Mouse (Mus musculus) MEL (cell line): Measurements from ENCODE around the gene Timmdc1. TPM values are rescaled to one million over a fixed set of nuclear protein-coding genes. Genes with fewer than 3 reads are reported as not detected.

Source experiments
- DNase-seq: peaks from one replicate; pipeline ENCODE4 v3.0.0; 2011; ENCODE audit warnings: low read depth, low spot score
- H3K27ac ChIP-seq: 2 replicates; pipeline ENCODE4 v1.5.1; 2012; ENCODE audit warnings: low read depth, mild to moderate bottlenecking, control low read depth, low read length, moderate library complexity; ENCODE audit not compliant: control insufficient read depth
- H3K27me3 ChIP-seq, 2 experiments: fragments of 150-350 bp in 1 of 2; sonication (generic) in 1 of 2; 2 replicates each; pipeline ENCODE4 v1.6.1; 2012; ENCODE audit warnings: low read length in 2 of 2, mild to moderate bottlenecking in 2 of 2, improper control_type of control experiment in 1 of 2, moderate library complexity in 1 of 2; ENCODE audit not compliant: insufficient read depth in 2 of 2, control insufficient read depth in 1 of 2
- H3K36me3 ChIP-seq, 2 experiments: 2 replicates each; pipeline ENCODE4 v1.6.1; 2012 to 2014; ENCODE audit warnings: low read length in 2 of 2, improper control_type of control experiment in 1 of 2, inconsistent platforms in 1 of 2, mild to moderate bottlenecking in 1 of 2; ENCODE audit not compliant: insufficient read depth in 2 of 2, control insufficient read depth in 1 of 2
- H3K4me1 ChIP-seq, 2 experiments: fragments of 150-350 bp in 1 of 2; sonication (generic) in 1 of 2; 2 replicates each; pipeline ENCODE4 v1.6.1; 2012; ENCODE audit warnings: low read length in 2 of 2, improper control_type of control experiment in 1 of 2, mild to moderate bottlenecking in 1 of 2; ENCODE audit not compliant: insufficient read depth in 2 of 2, control insufficient read depth in 1 of 2
- H3K4me3 ChIP-seq, 2 experiments: fragments of 150-350 bp in 1 of 2; sonication (generic) in 1 of 2; 2 replicates each; pipeline ENCODE4 v1.5.1; 2012; ENCODE audit warnings: low read depth in 2 of 2, low read length in 2 of 2, mild to moderate bottlenecking in 2 of 2, moderate library complexity in 2 of 2, control low read depth in 1 of 2, improper control_type of control experiment in 1 of 2; ENCODE audit not compliant: control insufficient read depth in 1 of 2, insufficient read depth in 1 of 2
- H3K79me2 ChIP-seq: 2 replicates; pipeline ENCODE4 v1.6.1; 2012; ENCODE audit warnings: mild to moderate bottlenecking, low read length, moderate library complexity; ENCODE audit not compliant: control insufficient read depth, poor library complexity, insufficient read depth
- H3K9ac ChIP-seq: 2 replicates; pipeline ENCODE4 v1.6.1; 2012; ENCODE audit warnings: low read depth, mild to moderate bottlenecking, control low read depth, low read length, moderate library complexity; ENCODE audit not compliant: control insufficient read depth, poor library complexity, severe bottlenecking
- H3K9me3 ChIP-seq: fragments of 150-350 bp; sonication (generic); replicated peaks from 2 replicates; pipeline ENCODE4 v1.6.1; 2012; ENCODE audit warnings: mild to moderate bottlenecking, low read length, improper control_type of control experiment, moderate library complexity; ENCODE audit not compliant: insufficient read depth
- CHD1 ChIP-seq: IDR thresholded peaks from 2 replicates; pipeline ENCODE4 v1.6.1; 2012; ENCODE audit warnings: low read depth, mild to moderate bottlenecking, inconsistent platforms, low read length, improper control_type of control experiment
- E2F4 ChIP-seq: IDR thresholded peaks from 2 replicates; pipeline ENCODE4 v1.6.1; 2011; ENCODE audit warnings: low read depth, low read length, improper control_type of control experiment, borderline replicate concordance
- MAFK ChIP-seq: IDR thresholded peaks from 2 replicates; pipeline ENCODE4 v1.6.1; 2011; ENCODE audit warnings: low read depth, mild to moderate bottlenecking, low read length, improper control_type of control experiment, borderline replicate concordance
- MYC ChIP-seq: IDR thresholded peaks from 2 replicates; pipeline ENCODE4 v1.6.1; 2011; ENCODE audit warnings: low read depth, mild to moderate bottlenecking, low read length, improper control_type of control experiment, moderate library complexity
- POLR2A ChIP-seq, 2 experiments: IDR thresholded peaks; 2 replicates each; pipeline ENCODE4 v1.6.1; 2011 to 2012; ENCODE audit warnings: low read length in 2 of 2, mild to moderate bottlenecking in 2 of 2, control low read depth in 1 of 2, improper control_type of control experiment in 1 of 2, low read depth in 1 of 2, moderate library complexity in 1 of 2; ENCODE audit not compliant: control insufficient read depth in 1 of 2, insufficient read depth in 1 of 2, poor library complexity in 1 of 2
- SIN3A ChIP-seq: IDR thresholded peaks from 2 replicates; pipeline ENCODE4 v1.6.1; 2012; ENCODE audit warnings: low read length, improper control_type of control experiment, inconsistent platforms
- SMC3 ChIP-seq: IDR thresholded peaks from 2 replicates; pipeline ENCODE4 v1.6.1; 2011; ENCODE audit warnings: low read depth, low read length, improper control_type of control experiment
- TAL1 ChIP-seq: IDR thresholded peaks from 2 replicates; pipeline ENCODE4 v1.6.1; 2012; ENCODE audit warnings: mild to moderate bottlenecking, inconsistent platforms, low read length, moderate library complexity, mixed read lengths
- TBP ChIP-seq: IDR thresholded peaks from 2 replicates; pipeline ENCODE4 v1.8.0; 2011; ENCODE audit warnings: low read depth, low read length, improper control_type of control experiment
- USF2 ChIP-seq, 2 experiments: IDR thresholded peaks; 2 replicates each; pipeline ENCODE4 v1.6.1; 2011 to 2012; ENCODE audit warnings: improper control_type of control experiment in 2 of 2, low read length in 2 of 2, borderline replicate concordance in 1 of 2, inconsistent platforms in 1 of 2, low read depth in 1 of 2, mild to moderate bottlenecking in 1 of 2; ENCODE audit not compliant: insufficient read depth in 1 of 2
- ZMIZ1 ChIP-seq: IDR thresholded peaks from 2 replicates; pipeline ENCODE4 v1.6.1; 2012; ENCODE audit warnings: low read depth, mild to moderate bottlenecking, inconsistent platforms, low read length, improper control_type of control experiment, moderate library complexity
- ZNF384 ChIP-seq: IDR thresholded peaks from 2 replicates; pipeline ENCODE4 v1.6.1; 2012; ENCODE audit warnings: low read depth, mild to moderate bottlenecking, inconsistent platforms, low read length, improper control_type of control experiment
- polyA plus RNA-seq, 2 experiments: library from polyadenylated mRNA; stranded (reverse) in 1 of 2; unstranded in 1 of 2; fragments of >175 nt in 1 of 2; fragments of >200 nt in 1 of 2; gene quantifications; 2 replicates each; pipeline versions ENCODE4 v1.2.1 to v1.2.4; 2012; ENCODE audit warnings: low replicate concordance in 2 of 2, low read depth in 1 of 2; ENCODE audit not compliant: insufficient read length in 2 of 2, insufficient read depth in 1 of 2, missing spikeins in 1 of 2
- total RNA-seq: library from RNA; depleted of rRNA; stranded (reverse); fragments of 300-350 nt; gene quantifications from 2 replicates; pipeline ENCODE4 v1.2.3, GENCODE M21; 2012; rRNA removed

The Timmdc1 gene
- total and polyA plus RNA-seq, 3 experiments, result 38.0 to 40.4 TPM; not detected in 1

DNA sequence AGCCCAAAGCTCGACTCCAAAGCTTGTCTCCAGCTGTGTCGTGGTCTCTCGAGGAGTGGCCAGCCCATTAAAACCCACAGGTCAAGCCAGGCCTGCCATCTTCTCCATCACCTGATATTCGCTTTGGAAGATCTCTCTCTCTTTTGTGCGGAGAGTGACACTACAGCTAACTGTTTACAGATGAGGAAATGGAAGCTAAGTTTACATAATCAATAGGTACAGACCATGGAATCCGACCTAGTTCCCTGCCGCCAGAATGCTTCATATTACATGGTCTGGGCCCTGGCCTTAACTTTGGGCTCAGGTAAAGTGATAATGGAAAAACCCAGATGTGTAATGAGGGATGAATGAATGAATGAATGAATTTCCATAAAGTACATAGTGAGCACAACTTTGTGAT is 71.8 kb downstream of the Timmdc1 start:
- DNase-seq, result no peak
- Histone ChIP-seq H3K27me3 (no peaks in the 10 kb centered on the region), H3K9me3 (no peaks in the 10 kb centered on the region), H3K79me2 (peaks cover 13% of the 10 kb centered on the region), H3K4me3 (no peak overlapping the region), H3K36me3 (peaks cover 0 to 14% of the 10 kb centered on the region in 2 experiments; a peak in 2 of 4 replicates), H3K9ac (no peak overlapping the region), H3K27ac (no peak overlapping the region), H3K4me1 (peaks cover 3 to 14% of the 10 kb centered on the region in 2 experiments; a peak in 3 of 4 replicates)
- no peak for TF ChIP-seq CHD1
- TF ChIP-seq POLR2A (IDR thresholded peaks at IDR 0.05; ENCODE audit: control insufficient read depth in 1 of 2, insufficient read depth in 1 of 2, low read depth in 1 of 2, low read length in 2 of 2, poor library complexity in 1 of 2), result no peak

- H3K79me2 ChIP-seq, result peaks cover 13% of the 10 kb centered on the region
- no peaks in the 10 kb centered on the region for H3K27me3 ChIP-seq
- peaks cover 3 to 10% of the 10 kb centered on the region in 2 experiments; a peak in 3 of 4 replicates for H3K4me1 ChIP-seq
- no peak for DNase-seq
- no peak overlapping the region for H3K4me3 ChIP-seq
- TF ChIP-seq E2F4, result no peak
- TF ChIP-seq ZNF384, result no peak
- no peak for TF ChIP-seq MYC
- no peak for TF ChIP-seq TBP
- no peak for TF ChIP-seq CHD1
- no peak for TF ChIP-seq TAL1
- no peak for TF ChIP-seq MAFK
- no peak for TF ChIP-seq SMC3
- no peak for TF ChIP-seq USF2 (IDR thresholded peaks at IDR 0.05; ENCODE audit: borderline replicate concordance in 1 of 2, insufficient read depth in 1 of 2, low read depth in 1 of 2, low read length in 2 of 2)
- TF ChIP-seq ZMIZ1, result no peak
- TF ChIP-seq SIN3A, result no peak
- TF ChIP-seq POLR2A (IDR thresholded peaks at IDR 0.05; ENCODE audit: control insufficient read depth in 1 of 2, insufficient read depth in 1 of 2, low read depth in 1 of 2, low read length in 2 of 2, poor library complexity in 1 of 2), result no peak
- TF ChIP-seq, all 39 proteins: peak for 0
- H3K9ac ChIP-seq, result no peak overlapping the region
- no peak overlapping the region for H3K27ac ChIP-seq
- H3K9me3 ChIP-seq, result no peaks in the 10 kb centered on the region
- peaks cover 0 to 5% of the 10 kb centered on the region in 2 experiments; a peak in 3 of 4 replicates for H3K36me3 ChIP-seq
Observed at GRCm38 (mm10) chr16:38448458-38448857, 74.0 kb downstream of the Timmdc1 start.

Other genes starting within 250 kb of the Timmdc1 start
- gene Nr1i2, start 227.8 kb downstream of the Timmdc1 start, total RNA-seq, result not detected in 2 replicates
- not detected for gene Nr1i2, start 227.8 kb downstream of the Timmdc1 start, polyA plus RNA-seq
- gene Maats1, start 180.5 kb downstream of the Timmdc1 start, total RNA-seq, result 0.10 TPM in 1 of 2 replicates, not detected in the other
- gene Maats1, start 180.5 kb downstream of the Timmdc1 start, polyA plus RNA-seq, result under 1 TPM in 1 of 2 experiments, not detected in 1; 0.03 TPM
- 293 and 295 TPM in 2 replicates for gene Cox17, start 175.7 kb downstream of the Timmdc1 start, total RNA-seq
- gene Cox17, start 175.7 kb downstream of the Timmdc1 start, polyA plus RNA-seq, result 100 to 1,000 TPM in 1 of 2 experiments, not detected in 1; 269 TPM
- gene Gm21987, start 175.6 kb downstream of the Timmdc1 start, total RNA-seq, result not detected in 2 replicates
- gene Gm21987, start 175.6 kb downstream of the Timmdc1 start, polyA plus RNA-seq, result not detected
- 15.2 and 17.5 TPM in 2 replicates for gene Popdc2, start 160.5 kb downstream of the Timmdc1 start, total RNA-seq
- gene Popdc2, start 160.5 kb downstream of the Timmdc1 start, polyA plus RNA-seq, result 10 to 100 TPM in 1 of 2 experiments, not detected in 1; 45.4 TPM
- gene Pla1a, start 89.5 kb downstream of the Timmdc1 start, total RNA-seq, result not detected in 2 replicates
- under 1 TPM in 1 of 2 experiments, not detected in 1; 0.04 TPM for gene Pla1a, start 89.5 kb downstream of the Timmdc1 start, polyA plus RNA-seq
- 20.1 and 24.8 TPM in 2 replicates for gene Adprh, start 70.0 kb downstream of the Timmdc1 start, total RNA-seq
- 10 to 100 TPM in 1 of 2 experiments, not detected in 1; 86.7 TPM for gene Adprh, start 70.0 kb downstream of the Timmdc1 start, polyA plus RNA-seq
- 0.04 and 0.07 TPM in 2 replicates for gene Cd80, start 67.1 kb downstream of the Timmdc1 start, total RNA-seq
- gene Cd80, start 67.1 kb downstream of the Timmdc1 start, polyA plus RNA-seq, result under 1 TPM in 1 of 2 experiments, not detected in 1; 0.38 TPM
- gene Poglut1, start 27.6 kb upstream of the Timmdc1 start, total RNA-seq, result 17.7 and 17.9 TPM in 2 replicates
- 10 to 100 TPM in 1 of 2 experiments, not detected in 1; 28.6 TPM for gene Poglut1, start 27.6 kb upstream of the Timmdc1 start, polyA plus RNA-seq
- 34.2 and 38.1 TPM in 2 replicates for gene Tmem39a, start 36.0 kb upstream of the Timmdc1 start, total RNA-seq
- gene Tmem39a, start 36.0 kb upstream of the Timmdc1 start, polyA plus RNA-seq, result 100 to 1,000 TPM; 116 to 352 TPM
- gene Arhgap31, start 190.6 kb upstream of the Timmdc1 start, total RNA-seq, result 0.03 and 0.04 TPM in 2 replicates
- under 1 TPM in 1 of 2 experiments, not detected in 1; 0.01 TPM for gene Arhgap31, start 190.6 kb upstream of the Timmdc1 start, polyA plus RNA-seq
- gene B4galt4, start 219.6 kb upstream of the Timmdc1 start, total RNA-seq, result not detected in 2 replicates
- gene B4galt4, start 219.6 kb upstream of the Timmdc1 start, polyA plus RNA-seq, result not detected